Mouse (Mus musculus) adrenal gland, postnatal 25 days (tissue): ENCODE data around the gene Bsn. TPM values are rescaled to one million over a fixed set of nuclear protein-coding genes. Genes with fewer than 3 reads are reported as not detected.

Experiments
- DNase-seq: peaks from one replicate; pipeline ENCODE4 v3.0.0; 2021; ENCODE audit warnings: mixed read lengths
- long read RNA-seq: library from polyadenylated mRNA; stranded (forward); transcript quantifications from one replicate; pipeline ENCODE4 v2.0.0, GENCODE M21; 2021
- total RNA-seq: library from RNA; stranded (reverse); gene quantifications from 2 replicates; pipeline ENCODE4 v1.2.3, GENCODE M21; 2021

Bsn gene
- total RNA-seq, result 9.1 and 10.0 TPM in 2 replicates
- long read RNA-seq, partial matches to known transcripts, result 0 of 3 reads
- long read RNA-seq, other reads (novel, unspliced or antisense), result 3 of 3 reads

- DNase-seq, result peak; percentile 71
Observed at GRCm38 (mm10) chr9:108189787-108190679, at the start of gene Bsn. Gene Bsn (minus strand): TSS chr9:108190384.

- no peak for DNase-seq
Observed at GRCm38 (mm10) chr9:108239951-108240350, 49.8 kb upstream of the Bsn start.

- no peak for DNase-seq
Observed at GRCm38 (mm10) chr9:108238831-108239230, 48.6 kb upstream of the Bsn start.

GRCm38 (mm10) chr9:108238402-108238801 is 48.2 kb upstream of the Bsn start:
- DNase-seq, result no peak

- DNase-seq, result no peak
Observed at GRCm38 (mm10) chr9:108234682-108235081, 44.5 kb upstream of the Bsn start.

- DNase-seq, result no peak
Observed at GRCm38 (mm10) chr9:108232908-108233307, 42.7 kb upstream of the Bsn start.

GRCm38 (mm10) chr9:108227911-108228649 is 37.9 kb upstream of the Bsn start:
- no peak for DNase-seq

- DNase-seq, result no peak
Observed at GRCm38 (mm10) chr9:108225166-108225565, 35.0 kb upstream of the Bsn start.

GRCm38 (mm10) chr9:108223633-108224032 is 33.4 kb upstream of the Bsn start:
- DNase-seq, result no peak

GRCm38 (mm10) chr9:108221566-108221965 is 31.4 kb upstream of the Bsn start:
- no peak for DNase-seq

- DNase-seq, result no peak
Observed at GRCm38 (mm10) chr9:108220380-108220774, 30.2 kb upstream of the Bsn start.

GRCm38 (mm10) chr9:108219766-108220379 is 29.7 kb upstream of the Bsn start:
- no peak for DNase-seq

- DNase-seq, result no peak
Observed at GRCm38 (mm10) chr9:108217936-108218543, 27.9 kb upstream of the Bsn start.

- no peak for DNase-seq
Observed at GRCm38 (mm10) chr9:108217406-108217805, 27.2 kb upstream of the Bsn start.

- no peak for DNase-seq
Observed at GRCm38 (mm10) chr9:108213105-108213504, 22.9 kb upstream of the Bsn start.

GRCm38 (mm10) chr9:108212426-108212825 is 22.2 kb upstream of the Bsn start:
- no peak for DNase-seq

- no peak for DNase-seq
Observed at GRCm38 (mm10) chr9:108205571-108205901, 15.4 kb upstream of the Bsn start.

GRCm38 (mm10) chr9:108204884-108205570 is 14.8 kb upstream of the Bsn start:
- no peak for DNase-seq

GRCm38 (mm10) chr9:108203015-108203414 is 12.8 kb upstream of the Bsn start:
- DNase-seq, result peak; percentile 67

GRCm38 (mm10) chr9:108202169-108202568 is 12.0 kb upstream of the Bsn start:
- no peak for DNase-seq

- DNase-seq, result peak; percentile 90
Observed at GRCm38 (mm10) chr9:108201160-108201559, 11.0 kb upstream of the Bsn start.

- DNase-seq, result no peak
Observed at GRCm38 (mm10) chr9:108198621-108199020, 8.4 kb upstream of the Bsn start.
